Mouse (Mus musculus): ENCODE measurements around the gene Rai2.

Rai2 gene

GRCm38 (mm10) chrX:161826186-161826585, 109.3 kb downstream of the Rai2 start:
- DNase-seq (ENCODE audit: inconsistent age in 2 of 2, low spot score in 1 of 2), result peak in 1 of 2 experiments; percentile 77
